Mouse (Mus musculus) E14TG2a.4 (cell line): ENCODE measurements around the gene Mc1r.
"Not testable (repeated sequence)": the region's sequence is repeated elsewhere in the genome, so short reads cannot be mapped to it uniquely, and the experiment has no call there.

ENCODE experiments used
- CTCF ChIP-seq: conservative IDR thresholded peaks from 2 replicates; pipeline ENCODE4 v1.5.1; 2014; ENCODE audit warnings: low read length
- NANOG ChIP-seq: IDR thresholded peaks from 2 replicates; pipeline ENCODE4 v1.6.1; 2014; ENCODE audit warnings: borderline replicate concordance, low read length, mixed read lengths
- POU5F1 ChIP-seq: IDR thresholded peaks from 2 replicates; pipeline ENCODE4 v1.6.1; 2014; ENCODE audit warnings: low read length, borderline replicate concordance

DNA sequence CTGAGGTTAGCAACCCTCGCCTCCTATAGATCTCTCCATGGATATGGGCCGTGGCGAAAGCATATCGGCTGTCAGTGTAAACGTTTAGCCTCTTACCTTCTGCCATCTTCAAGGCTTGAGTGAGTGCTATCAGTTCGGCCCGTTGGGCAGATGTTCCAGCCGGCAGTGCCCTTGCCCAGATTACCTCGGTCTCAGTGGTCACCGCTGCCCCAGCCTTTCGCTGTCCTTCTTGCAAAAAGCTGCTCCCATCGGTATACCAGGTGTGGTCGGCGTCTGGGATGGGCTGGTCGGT lies 22.8 kb downstream of the Mc1r start:
- not testable (repeated sequence) for TF ChIP-seq CTCF, NANOG, POU5F1
